Mouse (Mus musculus): ENCODE measurements around the gene Bpifc. TPM values are rescaled to one million over a fixed set of nuclear protein-coding genes. Genes with fewer than 3 reads are reported as not detected.

Gene Bpifc
- total and polyA plus RNA-seq, 2 experiments from 2014 or later = not detected

DNA sequence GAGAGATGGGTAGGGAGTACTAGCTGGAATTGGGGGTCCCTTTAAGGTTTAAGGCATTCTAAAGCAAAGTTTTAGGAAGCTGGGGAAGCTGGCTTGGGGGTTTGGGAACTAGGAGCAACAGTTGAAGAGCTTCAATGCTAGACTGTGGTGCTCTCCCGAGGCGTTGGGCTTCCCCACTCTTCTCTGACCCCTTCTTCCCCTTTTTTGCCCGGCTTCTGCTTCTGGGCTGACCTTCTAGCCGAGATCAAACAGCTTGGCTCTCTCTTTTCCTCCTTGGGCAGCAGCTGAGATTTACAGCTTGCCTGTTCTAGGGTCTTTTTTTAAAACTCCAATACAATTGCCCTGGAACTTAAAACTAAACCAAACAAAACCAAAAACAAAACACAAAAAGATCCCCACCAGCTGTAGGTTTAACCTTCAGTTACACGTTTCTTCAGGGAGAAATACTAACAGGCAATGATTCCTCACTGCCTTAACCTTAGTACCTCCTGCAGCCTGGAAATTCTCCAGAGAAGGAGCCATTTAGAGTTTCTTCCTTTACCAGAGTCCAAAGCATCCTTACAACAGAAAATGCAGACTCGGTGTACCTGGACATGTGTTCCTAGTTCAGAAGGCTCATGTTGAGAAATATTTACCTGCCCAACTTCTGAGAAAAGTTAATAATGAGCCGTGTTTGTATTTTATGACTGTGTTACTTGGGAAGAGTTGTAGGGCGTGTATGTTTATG, 41.6 kb downstream of the Bpifc start:
- Histone ChIP-seq H3K9ac (replicated peaks; ENCODE audit: low read depth, low read length) (no peak overlapping the region), H3K27ac (ENCODE audit: low read depth) (no peak overlapping the region), H3K4me2 (ENCODE audit: low read depth, low read length) (no peak overlapping the region), H3K27me3 (ENCODE audit: control insufficient read depth, insufficient read depth, low read length) (no peaks in the 10 kb centered on the region), H3K36me3 (replicated peaks; ENCODE audit: control insufficient read depth, insufficient read depth, low read length) (no peaks in the 10 kb centered on the region), H3K4me1 (ENCODE audit: control insufficient read depth, insufficient read depth) (no peaks in the 10 kb centered on the region), H3K4me3 (ENCODE audit: low read depth, low read length) (no peak overlapping the region), H3K9me3 (replicated peaks; ENCODE audit: control insufficient read depth, low read length) (no peaks in the 10 kb centered on the region)
- DNase-seq (ENCODE audit: low spot score) (no peak), ATAC-seq (ENCODE audit: insufficient read depth, low read depth) (no peak)
- TF ChIP-seq EP300 (IDR thresholded peaks at IDR 0.05; ENCODE audit: low read depth) (no peak), CTCF (IDR thresholded peaks at IDR 0.05; ENCODE audit: low read depth) (no peak)
- 47% methylated on average over 8 of the region's 8 CpGs for WGBS

DNA sequence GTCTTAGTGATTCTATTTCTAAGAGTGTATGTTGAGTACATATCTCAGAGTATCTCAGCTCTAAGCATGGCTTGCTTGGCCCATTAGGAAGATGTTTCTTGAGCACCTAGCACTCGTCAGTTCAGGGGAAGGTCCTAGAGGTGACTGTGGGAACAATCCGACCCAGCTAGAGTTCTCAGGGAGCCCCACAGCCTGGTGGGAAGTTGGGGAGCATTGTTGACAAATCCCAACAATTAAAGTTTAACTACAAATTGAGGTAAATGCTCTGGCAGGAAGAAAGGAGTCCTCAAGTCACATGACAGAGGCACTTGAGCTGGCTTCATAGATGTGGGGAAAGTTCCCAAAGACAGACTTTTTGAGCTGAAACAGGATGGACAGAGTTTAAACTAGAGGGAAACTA, 43.0 kb downstream of the Bpifc start:
- Histone ChIP-seq H3K9me3 (replicated peaks; ENCODE audit: control insufficient read depth, low read length) (no peaks in the 10 kb centered on the region), H3K4me1 (ENCODE audit: control insufficient read depth, insufficient read depth) (no peaks in the 10 kb centered on the region), H3K4me2 (ENCODE audit: low read depth, low read length) (no peak overlapping the region), H3K27ac (ENCODE audit: low read depth) (no peak overlapping the region), H3K4me3 (ENCODE audit: low read depth, low read length) (no peak overlapping the region), H3K27me3 (ENCODE audit: control insufficient read depth, insufficient read depth, low read length) (no peaks in the 10 kb centered on the region), H3K9ac (replicated peaks; ENCODE audit: low read depth, low read length) (no peak overlapping the region), H3K36me3 (replicated peaks; ENCODE audit: control insufficient read depth, insufficient read depth, low read length) (no peaks in the 10 kb centered on the region)
- DNase-seq (ENCODE audit: low spot score) = no peak
- TF ChIP-seq CTCF (IDR thresholded peaks at IDR 0.05; ENCODE audit: low read depth) (no peak), EP300 (IDR thresholded peaks at IDR 0.05; ENCODE audit: low read depth) (no peak)
- ATAC-seq (ENCODE audit: insufficient read depth, low read depth) = no peak
- WGBS = 36% methylated on average over 2 of the region's 2 CpGs

DNA sequence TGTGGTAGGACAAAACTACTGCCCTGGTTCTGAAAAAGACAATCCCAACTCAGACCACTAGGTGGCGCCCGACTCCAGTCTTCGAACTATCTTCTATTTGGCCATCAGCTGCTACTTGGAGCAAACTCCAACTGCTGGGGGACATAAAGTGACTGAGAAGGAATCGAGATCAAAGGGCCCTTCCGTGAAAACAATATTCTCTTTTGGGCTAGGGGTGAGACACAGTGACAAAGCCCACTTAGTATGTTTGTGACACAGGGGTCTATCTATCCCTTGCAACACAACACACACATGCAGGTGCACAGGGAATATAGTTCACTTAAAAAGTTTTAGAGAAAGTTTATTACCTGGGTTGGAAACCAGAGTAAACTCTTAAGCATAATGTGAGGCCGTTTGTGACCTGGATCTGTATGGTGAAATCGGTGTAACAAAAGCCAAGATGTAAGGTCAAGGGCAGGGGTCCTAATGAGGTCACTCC, 43.5 kb downstream of the Bpifc start:
- WGBS = 14% methylated on average over 7 of the region's 7 CpGs
- H3K4me3 ChIP-seq (ENCODE audit: low read depth, low read length) = no peak overlapping the region
- no peaks in the 10 kb centered on the region for H3K27me3 ChIP-seq (ENCODE audit: control insufficient read depth, insufficient read depth, low read length)
- ATAC-seq (ENCODE audit: insufficient read depth, low read depth) = peak; percentile 60; the same call in 1 of the 2 replicates
- no peaks in the 10 kb centered on the region for H3K4me1 ChIP-seq (ENCODE audit: control insufficient read depth, insufficient read depth)
- H3K9me3 ChIP-seq (replicated peaks; ENCODE audit: control insufficient read depth, low read length) = no peaks in the 10 kb centered on the region
- TF ChIP-seq EP300 (IDR thresholded peaks at IDR 0.05; ENCODE audit: low read depth) (no peak), CTCF (IDR thresholded peaks at IDR 0.05; ENCODE audit: low read depth) (peak; percentile 83)
- no peaks in the 10 kb centered on the region for H3K36me3 ChIP-seq (replicated peaks; ENCODE audit: control insufficient read depth, insufficient read depth, low read length)
- no peak overlapping the region for H3K27ac ChIP-seq (ENCODE audit: low read depth)
- DNase-seq (ENCODE audit: low spot score) = peak; percentile 49
- H3K4me2 ChIP-seq (ENCODE audit: low read depth, low read length) = no peak overlapping the region
- no peak overlapping the region for H3K9ac ChIP-seq (replicated peaks; ENCODE audit: low read depth, low read length)

DNA sequence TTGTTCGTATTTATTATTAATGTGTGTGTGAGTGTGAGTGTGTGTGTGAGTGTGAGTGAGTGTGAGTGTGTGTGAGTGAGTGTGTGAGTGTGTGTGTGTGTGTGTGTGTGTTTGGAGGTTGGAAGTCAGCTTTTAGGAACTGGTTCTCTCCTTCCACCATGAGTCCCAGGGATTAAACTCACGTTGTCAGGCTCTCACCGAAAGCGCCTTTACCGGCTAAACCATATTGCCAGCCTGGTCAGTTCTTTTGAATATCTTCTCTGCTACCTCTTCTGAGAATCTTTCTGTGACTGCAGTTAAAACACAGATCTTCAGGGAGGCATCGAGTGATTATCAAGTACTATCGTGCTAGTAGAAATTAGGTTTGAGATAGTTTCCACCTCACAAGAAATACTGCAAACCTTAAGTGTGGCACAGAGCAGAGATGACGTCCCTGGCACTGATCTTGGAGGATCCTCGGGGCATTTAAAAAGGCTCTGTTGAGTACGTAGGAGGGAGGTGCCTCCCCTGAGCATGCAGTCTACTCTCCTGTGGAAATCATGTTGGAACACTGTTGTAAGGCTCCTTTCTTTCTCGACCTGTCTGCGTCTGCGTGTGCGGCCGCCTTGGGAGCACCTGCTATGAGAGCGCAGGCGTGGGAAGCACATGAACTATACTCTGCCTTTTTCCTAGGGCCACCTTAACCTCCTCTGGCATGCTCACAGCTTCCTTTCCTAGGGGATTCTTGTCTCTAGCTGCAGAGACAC, 44.1 kb downstream of the Bpifc start:
- H3K4me1 ChIP-seq (ENCODE audit: control insufficient read depth, insufficient read depth) = no peaks in the 10 kb centered on the region
- H3K27ac ChIP-seq (ENCODE audit: low read depth) = no peak overlapping the region
- no peaks in the 10 kb centered on the region for H3K9me3 ChIP-seq (replicated peaks; ENCODE audit: control insufficient read depth, low read length)
- ATAC-seq (ENCODE audit: insufficient read depth, low read depth) = no peak
- no peak for DNase-seq (ENCODE audit: low spot score)
- no peaks in the 10 kb centered on the region for H3K36me3 ChIP-seq (replicated peaks; ENCODE audit: control insufficient read depth, insufficient read depth, low read length)
- no peak overlapping the region for H3K9ac ChIP-seq (replicated peaks; ENCODE audit: low read depth, low read length)
- 58% methylated on average over 17 of the region's 17 CpGs for WGBS
- TF ChIP-seq CTCF (IDR thresholded peaks at IDR 0.05; ENCODE audit: low read depth) (no peak), EP300 (IDR thresholded peaks at IDR 0.05; ENCODE audit: low read depth) (no peak)
- no peak overlapping the region for H3K4me2 ChIP-seq (ENCODE audit: low read depth, low read length)
- H3K4me3 ChIP-seq (ENCODE audit: low read depth, low read length) = no peak overlapping the region
- H3K27me3 ChIP-seq (ENCODE audit: control insufficient read depth, insufficient read depth, low read length) = no peaks in the 10 kb centered on the region

DNA sequence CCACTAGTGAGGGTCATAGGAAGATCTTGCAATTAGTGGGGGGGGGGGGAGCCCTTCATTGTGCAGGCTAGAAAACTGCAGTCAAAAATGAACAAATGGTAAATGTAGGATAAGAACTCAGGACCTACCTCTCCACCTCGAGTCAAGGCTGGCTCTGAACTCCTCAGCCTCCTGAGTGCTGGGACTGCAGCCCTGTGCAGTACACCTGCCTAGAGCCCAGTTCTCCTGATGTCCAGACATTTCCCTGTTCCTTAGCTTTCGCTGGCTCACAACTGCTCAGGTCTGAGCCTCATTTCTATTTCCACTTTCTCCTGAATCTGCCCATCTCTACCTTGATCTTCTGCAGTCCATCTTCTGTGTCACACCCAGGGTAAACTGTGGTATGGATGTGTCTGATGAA, 45.2 kb downstream of the Bpifc start:
- no peak overlapping the region for H3K4me3 ChIP-seq (ENCODE audit: low read depth, low read length)
- no peaks in the 10 kb centered on the region for H3K4me1 ChIP-seq (ENCODE audit: control insufficient read depth, insufficient read depth)
- ATAC-seq (ENCODE audit: insufficient read depth, low read depth) = no peak

More for the DNA sequence above, 45.2 kb downstream of the Bpifc start:
- no peak overlapping the region for H3K9ac ChIP-seq (replicated peaks; ENCODE audit: low read depth, low read length)
- 44% methylated on average over 2 of the region's 2 CpGs for WGBS
- no peak overlapping the region for H3K4me2 ChIP-seq (ENCODE audit: low read depth, low read length)
- no peak overlapping the region for H3K27ac ChIP-seq (ENCODE audit: low read depth)
- no peaks in the 10 kb centered on the region for H3K27me3 ChIP-seq (ENCODE audit: control insufficient read depth, insufficient read depth, low read length)
- no peak for DNase-seq (ENCODE audit: low spot score)
- no peaks in the 10 kb centered on the region for H3K9me3 ChIP-seq (replicated peaks; ENCODE audit: control insufficient read depth, low read length)
- no peaks in the 10 kb centered on the region for H3K36me3 ChIP-seq (replicated peaks; ENCODE audit: control insufficient read depth, insufficient read depth, low read length)
- TF ChIP-seq CTCF (IDR thresholded peaks at IDR 0.05; ENCODE audit: low read depth) (no peak), EP300 (IDR thresholded peaks at IDR 0.05; ENCODE audit: low read depth) (no peak)
